Mouse (Mus musculus) hindbrain, embryonic 10.5 days (tissue): ENCODE data around the gene Ucn3. TPM values are rescaled to one million over a fixed set of nuclear protein-coding genes. Genes with fewer than 3 reads are reported as not detected.
A peak's percentile ranks its signal among the peaks of the same experiment; 100 is the strongest.

Experiments
- DNase-seq: peaks from one replicate; pipeline ENCODE4 v3.0.0-alpha.2; 2017; ENCODE audit warnings: low spot score
- H3K27ac ChIP-seq: fragments of 300-500 bp; sonication (generic); 2 replicates; pipeline ENCODE4 v1.5.1; 2016; ENCODE audit warnings: mild to moderate bottlenecking, moderate library complexity
- H3K27me3 ChIP-seq: fragments of 300-500 bp; sonication (generic); 2 replicates; pipeline ENCODE4 v1.6.1; 2016; ENCODE audit warnings: mild to moderate bottlenecking; ENCODE audit not compliant: poor library complexity, insufficient read depth, severe bottlenecking
- H3K36me3 ChIP-seq: fragments of 300-500 bp; sonication (generic); 2 replicates; pipeline ENCODE4 v1.6.1; 2016; ENCODE audit warnings: mild to moderate bottlenecking, moderate library complexity
- H3K4me1 ChIP-seq: fragments of 300-500 bp; sonication (generic); replicated peaks from 2 replicates; pipeline ENCODE4 v1.6.1; 2016; ENCODE audit warnings: mild to moderate bottlenecking
- H3K4me3 ChIP-seq: fragments of 300-500 bp; sonication (generic); 2 replicates; pipeline ENCODE4 v1.5.1; 2016; ENCODE audit warnings: mild to moderate bottlenecking, moderate library complexity
- H3K9me3 ChIP-seq: fragments of 300-500 bp; sonication (generic); 2 replicates; pipeline ENCODE4 v1.6.1; 2016; ENCODE audit warnings: mild to moderate bottlenecking, moderate library complexity
- WGBS: fragments of 180-500 bp; shearing (Covaris S2); methylation state at CpG from one replicate; pipeline ENCODE4 v1.1.7; 2016; 5-methylcytosine and 5-hydroxymethylcytosine counted together
- polyA plus RNA-seq: library from polyadenylated mRNA; unstranded; fragments of >200 nt; fragmentation: Nextera tagmentation; extraction: Ambion mirVana; gene quantifications from 2 replicates; pipeline ENCODE4 v1.2.1, GENCODE M21; 2016

Gene Ucn3
- polyA plus RNA-seq: not detected in 2 replicates

DNA sequence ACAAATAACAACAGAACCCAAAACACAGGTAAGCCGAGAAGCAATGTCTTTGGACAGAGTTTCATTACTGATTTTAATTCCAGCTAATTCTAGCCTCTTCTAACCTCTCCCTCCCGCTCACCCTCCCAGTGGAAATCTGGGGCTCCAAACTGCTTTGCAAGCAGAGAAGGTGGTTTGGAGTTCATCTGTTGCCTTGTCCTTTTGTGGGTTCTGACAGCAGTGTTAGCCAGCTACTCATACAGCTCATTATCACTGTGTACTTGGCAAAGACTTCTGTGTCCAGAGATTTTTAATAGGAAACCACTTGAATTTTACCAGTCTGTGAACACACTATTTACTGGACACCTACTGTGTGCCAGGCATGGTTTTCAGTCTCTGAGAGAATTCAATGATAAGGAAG is at the start of gene Ucn3:
TSS of gene Ucn3 (minus strand) at position 101 of the 400 bp plus-strand sequence.
- no peaks in the 10 kb centered on the region for H3K27me3 ChIP-seq
- 69% methylated on average over 2 of the region's 2 CpGs for WGBS
- no peaks in the 10 kb centered on the region for H3K9me3 ChIP-seq
- no peak for DNase-seq
- H3K4me1 ChIP-seq: no peaks in the 10 kb centered on the region
- H3K36me3 ChIP-seq: no peaks in the 10 kb centered on the region
- no peak within 1 kb of the TSS for H3K27ac ChIP-seq
- H3K4me3 ChIP-seq: no peak within 1 kb of the TSS

- no peak overlapping the region for H3K4me3 ChIP-seq
- no peaks in the 10 kb centered on the region for H3K36me3 ChIP-seq
- H3K9me3 ChIP-seq: no peaks in the 10 kb centered on the region
- H3K27me3 ChIP-seq: no peaks in the 10 kb centered on the region
- no peak for DNase-seq
- no peaks in the 10 kb centered on the region for H3K4me1 ChIP-seq
- no peak overlapping the region for H3K27ac ChIP-seq
Measured at GRCm38 (mm10) chr13:3992081-3992480, 46.9 kb upstream of the Ucn3 start.

DNA sequence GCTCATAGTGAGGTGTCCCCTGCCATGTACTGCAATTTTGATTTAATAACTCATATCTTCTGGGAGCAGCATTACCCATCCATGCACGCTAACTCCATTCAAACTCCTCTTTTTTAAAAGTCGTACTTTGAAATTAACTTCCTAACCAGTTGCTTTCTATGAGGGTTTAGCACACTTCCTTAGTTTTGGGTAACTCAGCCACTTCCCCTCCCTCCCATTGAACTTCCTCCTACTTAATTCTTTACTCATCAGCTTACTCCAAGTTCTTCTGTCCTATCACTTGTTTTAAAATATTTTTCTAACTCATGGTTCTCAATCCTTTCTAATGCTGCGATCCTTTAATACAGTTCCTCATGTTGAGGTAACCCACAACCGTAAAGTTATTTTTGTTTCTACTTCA is 23.7 kb upstream of the Ucn3 start:
- H3K9me3 ChIP-seq: no peaks in the 10 kb centered on the region
- no peak for DNase-seq
- no peaks in the 10 kb centered on the region for H3K4me1 ChIP-seq
- 88% methylated on average over 4 of the region's 4 CpGs for WGBS
- H3K36me3 ChIP-seq: no peaks in the 10 kb centered on the region
- H3K27ac ChIP-seq: no peak overlapping the region
- H3K4me3 ChIP-seq: no peak overlapping the region
- no peaks in the 10 kb centered on the region for H3K27me3 ChIP-seq

GRCm38 (mm10) chr13:3951198-3951914 is 6.2 kb upstream of the Ucn3 start:
- no peak overlapping the region for H3K4me3 ChIP-seq
- 78% methylated on average over 6 of the region's 6 CpGs for WGBS
- no peaks in the 10 kb centered on the region for H3K4me1 ChIP-seq
- H3K27me3 ChIP-seq: no peaks in the 10 kb centered on the region
- DNase-seq: no peak
- H3K36me3 ChIP-seq: no peaks in the 10 kb centered on the region
- H3K27ac ChIP-seq: no peak overlapping the region
- no peaks in the 10 kb centered on the region for H3K9me3 ChIP-seq

DNA sequence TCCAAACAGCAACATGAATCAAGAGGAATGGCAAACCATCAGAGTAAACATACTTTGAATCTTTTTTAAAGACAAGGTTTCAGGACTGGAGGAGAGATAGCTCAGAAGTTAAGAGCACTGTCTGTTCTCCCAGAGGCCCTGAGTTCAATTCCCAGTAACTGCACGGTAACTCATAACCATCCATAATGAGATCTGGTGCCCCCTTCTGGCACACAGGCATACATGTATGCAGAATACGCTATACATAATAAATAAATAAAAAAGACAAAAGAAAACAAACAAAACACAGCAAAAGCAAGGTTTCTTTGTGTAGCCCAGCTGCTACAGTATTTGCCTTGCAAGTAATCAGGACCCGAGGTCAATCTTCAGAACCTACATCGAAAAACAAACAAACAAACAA is 4.3 kb upstream of the Ucn3 start:
- DNase-seq: no peak
- no peaks in the 10 kb centered on the region for H3K4me1 ChIP-seq
- no peaks in the 10 kb centered on the region for H3K27me3 ChIP-seq
- H3K4me3 ChIP-seq: no peak overlapping the region
- no peaks in the 10 kb centered on the region for H3K9me3 ChIP-seq
- no peak overlapping the region for H3K27ac ChIP-seq
- WGBS: 92% methylated on average over 4 of the region's 4 CpGs
- no peaks in the 10 kb centered on the region for H3K36me3 ChIP-seq

DNA sequence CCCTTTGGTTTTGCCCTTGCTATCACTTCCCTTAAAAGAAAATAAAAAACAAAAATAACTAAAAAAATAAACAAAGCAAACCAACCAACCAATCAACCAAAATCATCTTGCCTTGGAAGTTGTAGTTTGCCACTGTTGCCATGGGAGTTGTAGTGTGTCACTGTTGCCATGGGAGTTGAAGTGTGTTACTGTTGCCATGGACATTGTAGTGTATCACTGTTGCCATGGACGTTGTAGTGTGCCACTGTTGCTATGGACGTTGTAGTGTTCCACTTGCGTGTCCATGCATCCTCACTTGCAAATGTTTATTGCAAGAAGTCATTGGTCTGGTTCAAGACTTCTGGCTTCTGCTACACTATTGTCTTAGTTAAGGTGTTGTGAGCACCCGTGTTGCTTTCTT is 2.1 kb upstream of the Ucn3 start:
- no peaks in the 10 kb centered on the region for H3K4me1 ChIP-seq
- no peaks in the 10 kb centered on the region for H3K27me3 ChIP-seq
- no peaks in the 10 kb centered on the region for H3K9me3 ChIP-seq
- H3K36me3 ChIP-seq: no peaks in the 10 kb centered on the region
- no peak overlapping the region for H3K4me3 ChIP-seq
- 88% methylated on average over 4 of the region's 4 CpGs for WGBS
- no peak overlapping the region for H3K27ac ChIP-seq
- DNase-seq: no peak

- Histone ChIP-seq H3K27ac (no peak overlapping the region), H3K36me3 (no peaks in the 10 kb centered on the region), H3K4me3 (no peak overlapping the region), H3K27me3 (no peaks in the 10 kb centered on the region), H3K4me1 (no peaks in the 10 kb centered on the region), H3K9me3 (no peaks in the 10 kb centered on the region)
- WGBS: 85% methylated on average over 7 of the region's 7 CpGs
- no peak for DNase-seq
Measured at GRCm38 (mm10) chr13:3944699-3945098, 450 bp downstream of the Ucn3 start.

GRCm38 (mm10) chr13:3926046-3926445 is 19.1 kb downstream of the Ucn3 start:
- Histone ChIP-seq H3K9me3 (no peaks in the 10 kb centered on the region), H3K4me3 (no peak overlapping the region), H3K27me3 (no peaks in the 10 kb centered on the region), H3K4me1 (no peaks in the 10 kb centered on the region), H3K36me3 (no peaks in the 10 kb centered on the region), H3K27ac (no peak overlapping the region)
- 91% methylated on average over 6 of the region's 6 CpGs for WGBS
- no peak for DNase-seq

DNA sequence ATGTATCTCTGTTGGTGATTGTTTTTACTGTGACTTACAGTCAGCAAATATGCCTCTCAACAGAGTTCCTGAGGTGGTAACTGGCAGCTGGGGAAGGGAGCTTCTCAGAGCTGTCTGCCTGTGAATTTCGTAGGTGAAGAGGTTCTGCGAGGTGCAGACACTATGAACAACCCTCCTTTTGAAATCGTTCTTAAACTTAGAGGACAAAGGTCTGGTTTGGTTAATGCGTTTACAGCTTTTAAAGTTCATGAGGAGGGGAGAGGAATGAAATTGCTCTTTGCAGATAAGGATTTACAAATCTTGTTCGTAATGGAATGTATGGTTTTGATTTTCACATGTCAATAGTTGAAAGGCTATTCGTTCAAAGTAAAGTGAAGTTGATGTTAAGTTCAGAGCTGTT is 19.5 kb downstream of the Ucn3 start:
- 90% methylated on average over 6 of the region's 6 CpGs for WGBS
- H3K27me3 ChIP-seq: no peaks in the 10 kb centered on the region
- no peak for DNase-seq
- H3K36me3 ChIP-seq: no peaks in the 10 kb centered on the region
- no peaks in the 10 kb centered on the region for H3K4me1 ChIP-seq
- H3K27ac ChIP-seq: no peak overlapping the region
- no peaks in the 10 kb centered on the region for H3K9me3 ChIP-seq
- H3K4me3 ChIP-seq: no peak overlapping the region

DNA sequence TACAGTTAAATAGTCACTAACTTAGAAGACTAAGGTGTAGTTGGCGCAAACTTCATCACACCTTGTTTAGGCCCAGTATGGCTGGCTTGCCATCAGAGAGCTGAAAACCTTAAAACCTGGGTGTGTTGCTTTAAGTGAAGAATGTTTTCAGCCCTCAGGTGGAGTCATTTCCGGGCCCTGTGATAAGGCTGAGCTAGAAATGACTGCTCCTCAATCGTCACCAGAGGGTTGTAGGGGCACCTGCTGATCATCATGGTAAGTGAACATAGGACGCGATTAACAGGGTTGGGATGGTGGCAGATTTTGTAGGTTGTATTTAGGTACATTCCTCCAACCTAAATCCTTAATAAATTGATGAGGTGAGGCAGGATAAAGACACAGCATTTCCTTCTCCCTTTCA is 20.7 kb downstream of the Ucn3 start:
- Histone ChIP-seq H3K27ac (no peak overlapping the region), H3K4me1 (no peaks in the 10 kb centered on the region), H3K36me3 (no peaks in the 10 kb centered on the region), H3K4me3 (no peak overlapping the region), H3K9me3 (no peaks in the 10 kb centered on the region), H3K27me3 (no peaks in the 10 kb centered on the region)
- 85% methylated on average over 5 of the region's 5 CpGs for WGBS
- DNase-seq: no peak

- whole genome bisulfite sequencing: under 1% methylated on average over 52 of the region's 52 CpGs
- Histone ChIP-seq H3K4me3 (peak within 1 kb of the TSS; percentile 82), H3K9me3 (peaks cover 12% of the 10 kb centered on the region), H3K36me3 (peaks cover 28% of the 10 kb centered on the region), H3K27me3 (no peaks in the 10 kb centered on the region), H3K4me1 (peaks cover 10% of the 10 kb centered on the region), H3K27ac (peak within 1 kb of the TSS; percentile 95)
- peak; percentile 93 for DNase-seq
Measured at GRCm38 (mm10) chr13:3917571-3918311, 27.4 kb downstream of the Ucn3 start, which contains the start of the genes Net1 and Tubal3. Gene Net1 (minus strand): TSS chr13:3918220. Gene Tubal3 (plus strand): TSS chr13:3918274.

GRCm38 (mm10) chr13:3913504-3913903 is 31.6 kb downstream of the Ucn3 start:
- Histone ChIP-seq H3K9me3 (peaks cover 17% of the 10 kb centered on the region), H3K4me3 (no peak overlapping the region), H3K27ac (no peak overlapping the region), H3K27me3 (no peaks in the 10 kb centered on the region), H3K4me1 (peaks cover 10% of the 10 kb centered on the region), H3K36me3 (peaks cover 62% of the 10 kb centered on the region)
- no peak for DNase-seq
- WGBS: 90% methylated on average over 4 of the region's 4 CpGs

DNA sequence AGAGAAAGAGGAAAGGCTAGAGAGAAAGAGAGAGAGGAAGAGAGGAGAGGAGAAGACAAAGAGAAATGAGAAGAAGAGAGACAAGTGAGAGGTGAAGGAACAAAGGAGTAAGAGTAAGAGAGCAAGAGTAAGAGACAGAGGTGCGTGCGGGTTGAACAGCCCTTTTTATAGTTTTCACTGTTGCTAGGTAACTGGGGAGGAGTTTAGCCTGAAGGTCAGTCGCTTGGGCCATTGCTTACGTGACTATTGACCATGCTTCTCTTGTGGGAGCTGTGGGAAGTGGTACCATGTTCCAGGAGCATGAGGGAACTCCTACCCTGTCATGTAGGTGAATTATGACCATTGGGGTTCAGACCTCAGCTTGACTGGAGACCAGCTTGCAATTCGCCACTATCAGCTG is 34.8 kb downstream of the Ucn3 start:
- Histone ChIP-seq H3K9me3 (peaks cover 11% of the 10 kb centered on the region), H3K4me3 (no peak overlapping the region), H3K36me3 (peaks cover 79% of the 10 kb centered on the region), H3K27ac (no peak overlapping the region), H3K4me1 (no peaks in the 10 kb centered on the region), H3K27me3 (no peaks in the 10 kb centered on the region)
- DNase-seq: no peak
- WGBS: 80% methylated on average over 5 of the region's 5 CpGs
